Mouse (Mus musculus) stomach, embryonic 16.5 days (tissue): ENCODE data around the gene Nmur1. TPM values are rescaled to one million over a fixed set of nuclear protein-coding genes. Genes with fewer than 3 reads are reported as not detected.

Source experiments
- ATAC-seq: fragments of 200-750 bp; cut with Nextera tagmentation; 2 replicates; pipeline ENCODE4 v1.8.0; 2017; ENCODE audit warnings: moderate number of reproducible peaks, moderate TSS enrichment; ENCODE audit not compliant: insufficient read depth, low FRiP score
- H3K27ac ChIP-seq: fragments of 300-500 bp; sonication (generic); 2 replicates; pipeline ENCODE4 v1.5.1; 2014; ENCODE audit warnings: low read length
- H3K27me3 ChIP-seq: fragments of 300-500 bp; sonication (generic); 2 replicates; pipeline ENCODE4 v1.6.1; 2014; ENCODE audit warnings: low read length, control low read depth, mixed read lengths; ENCODE audit not compliant: control insufficient read depth, insufficient read depth
- H3K36me3 ChIP-seq: fragments of 300-500 bp; sonication (generic); 2 replicates; pipeline ENCODE4 v1.6.1; 2014; ENCODE audit warnings: low read length; ENCODE audit not compliant: control insufficient read depth, insufficient read depth
- H3K4me1 ChIP-seq: fragments of 300-500 bp; sonication (generic); 2 replicates; pipeline ENCODE4 v1.6.1; 2014; ENCODE audit warnings: low read length, control low read depth, mixed read lengths; ENCODE audit not compliant: control insufficient read depth, insufficient read depth
- H3K4me2 ChIP-seq: fragments of 300-500 bp; sonication (generic); 2 replicates; pipeline ENCODE4 v1.6.1; 2014; ENCODE audit warnings: low read depth, low read length, mixed read lengths
- H3K4me3 ChIP-seq: fragments of 300-500 bp; sonication (generic); replicated peaks from 2 replicates; pipeline ENCODE4 v1.5.1; 2014; ENCODE audit warnings: mild to moderate bottlenecking, low read length
- H3K9ac ChIP-seq: fragments of 300-500 bp; sonication (generic); 2 replicates; pipeline ENCODE4 v1.6.1; 2014; ENCODE audit warnings: low read length
- H3K9me3 ChIP-seq: fragments of 300-500 bp; sonication (generic); replicated peaks from 2 replicates; pipeline ENCODE4 v1.6.1; 2016; ENCODE audit warnings: low read length, control low read depth; ENCODE audit not compliant: control insufficient read depth
- WGBS: fragments of 180-500 bp; shearing (Covaris S2); extraction: QIAGEN DNeasy Blood & Tissue Kit; methylation state at CpG from one replicate; pipeline ENCODE4 v1.1.7; 2014; 5-methylcytosine and 5-hydroxymethylcytosine counted together
- polyA plus RNA-seq: library from polyadenylated mRNA; unstranded; fragments of >200 nt; fragmentation: Nextera tagmentation; extraction: Ambion mirVana; gene quantifications from 2 replicates; pipeline ENCODE4 v1.2.1, GENCODE M21; 2015

Nmur1 gene
- polyA plus RNA-seq, 1 experiment from 2014 or later = not detected

DNA sequence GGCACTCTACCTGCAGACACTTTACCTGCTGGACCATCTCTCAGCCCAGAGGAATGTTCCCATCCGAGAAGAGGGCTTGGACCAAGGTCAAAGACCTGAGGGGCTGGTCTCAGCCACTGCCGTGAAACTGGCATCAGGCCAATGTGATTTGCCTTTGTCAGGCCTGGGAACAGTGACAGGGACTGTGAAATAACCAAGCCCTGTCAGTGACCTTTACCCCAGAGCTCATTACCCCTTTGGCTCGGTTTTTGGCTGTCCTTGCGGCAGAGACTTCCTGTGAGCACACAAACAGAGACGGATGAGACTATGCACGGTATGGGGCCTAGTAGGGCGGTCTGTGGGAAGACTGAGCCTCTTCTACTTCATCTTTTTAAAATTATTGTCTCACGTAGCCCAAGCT, 19.1 kb downstream of the Nmur1 start:
- WGBS = 51% methylated on average over 8 of the region's 8 CpGs
- Histone ChIP-seq H3K4me2 (no peak overlapping the region), H3K9me3 (peaks cover 3% of the 10 kb centered on the region; the same call in 1 of the 2 replicates), H3K36me3 (no peaks in the 10 kb centered on the region), H3K4me1 (0 out of 2 replicates have a peak, but pooled peaks cover 3% of the 10 kb centered on the region), H3K4me3 (no peak overlapping the region), H3K27ac (no peak overlapping the region), H3K27me3 (no peaks in the 10 kb centered on the region), H3K9ac (no peak overlapping the region)
- ATAC-seq = peak; percentile 56; the same call in 1 of the 2 replicates

DNA sequence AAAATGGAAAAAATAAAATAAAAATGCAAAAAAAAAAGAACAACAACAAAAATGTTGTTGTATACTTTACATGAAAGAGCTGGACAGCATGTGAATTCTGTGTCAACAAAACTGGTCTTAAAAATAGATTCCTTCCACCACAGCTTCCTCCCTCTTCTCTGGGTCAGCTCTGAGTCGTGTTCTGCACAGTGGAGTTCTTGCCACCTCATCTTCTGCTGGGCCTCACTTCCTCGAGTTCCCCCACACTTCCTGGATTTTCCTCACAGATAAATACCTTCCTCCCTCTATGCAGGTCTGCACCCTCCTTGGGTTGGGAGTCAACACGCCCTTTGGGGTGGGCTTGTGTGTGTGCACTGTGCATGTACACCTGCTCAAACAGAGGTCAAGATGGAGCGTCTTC, 19.7 kb downstream of the Nmur1 start:
- Histone ChIP-seq H3K4me1 (0 out of 2 replicates have a peak, but pooled peaks cover 3% of the 10 kb centered on the region), H3K27me3 (no peaks in the 10 kb centered on the region), H3K4me2 (no peak overlapping the region), H3K36me3 (no peaks in the 10 kb centered on the region), H3K4me3 (no peak overlapping the region), H3K9me3 (peaks cover 3% of the 10 kb centered on the region; the same call in 1 of the 2 replicates), H3K27ac (no peak overlapping the region), H3K9ac (no peak overlapping the region)
- no peak for ATAC-seq
- WGBS = 65% methylated on average over 4 of the region's 4 CpGs

DNA sequence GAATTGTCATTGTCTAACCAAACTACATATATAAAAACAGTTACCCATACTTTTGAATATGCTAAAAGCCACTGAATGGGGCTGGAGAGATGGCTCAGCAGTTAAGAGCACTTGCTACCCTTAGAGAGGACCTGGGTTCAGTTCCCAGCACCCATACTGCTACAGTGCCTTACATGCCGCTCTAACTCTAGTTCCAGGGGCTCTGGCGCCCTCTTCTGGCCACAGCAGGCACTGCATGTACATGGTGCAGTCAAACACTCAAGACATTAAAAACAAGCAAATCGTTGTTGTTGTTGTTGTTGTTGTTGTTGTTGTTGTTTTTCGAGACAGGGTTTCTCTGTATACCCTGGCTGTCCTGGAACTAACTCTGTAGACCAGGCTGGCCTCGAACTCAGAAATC, 21.2 kb downstream of the Nmur1 start:
- Histone ChIP-seq H3K4me2 (no peak overlapping the region), H3K4me1 (0 out of 2 replicates have a peak, but pooled peaks cover 3% of the 10 kb centered on the region), H3K27ac (no peak overlapping the region), H3K9me3 (peaks cover 3% of the 10 kb centered on the region; the same call in 1 of the 2 replicates), H3K9ac (no peak overlapping the region), H3K36me3 (no peaks in the 10 kb centered on the region), H3K27me3 (no peaks in the 10 kb centered on the region), H3K4me3 (no peak overlapping the region)
- WGBS = 57% methylated on average over 5 of the region's 5 CpGs
- no peak for ATAC-seq

DNA sequence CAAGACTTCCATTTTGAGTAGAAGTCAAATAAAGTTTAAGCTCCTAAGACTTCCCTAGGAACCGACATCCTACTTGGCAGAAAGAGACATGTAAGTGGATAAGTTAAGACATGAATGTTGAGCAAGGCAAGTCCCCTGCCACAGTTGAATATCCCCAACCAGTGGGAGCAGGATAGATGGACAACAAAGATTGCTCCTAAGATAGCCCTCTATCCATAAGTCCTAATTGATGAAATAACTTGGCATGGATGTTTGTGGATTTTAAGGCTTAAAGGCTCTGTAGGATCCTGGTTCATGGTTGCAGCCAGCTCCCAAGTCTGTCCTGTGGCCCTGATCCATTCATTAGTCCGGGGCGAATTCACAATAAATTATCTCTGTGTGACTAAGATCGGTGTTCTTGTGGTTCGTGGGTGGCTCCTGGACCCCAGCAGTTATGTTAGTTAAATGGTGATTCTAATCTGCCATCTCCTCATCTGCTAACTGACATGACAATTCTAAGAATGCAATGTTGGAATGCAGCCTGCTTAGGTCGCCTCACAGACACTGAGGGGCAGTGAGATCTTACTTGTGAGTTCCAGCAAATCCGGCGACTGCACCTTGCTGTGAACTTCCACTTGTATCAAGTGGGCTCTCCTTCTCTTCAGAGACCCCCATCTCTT, 25.8 kb downstream of the Nmur1 start:
- H3K4me3 ChIP-seq = no peak overlapping the region
- WGBS = 49% methylated on average over 8 of the region's 8 CpGs
- peaks cover 5% of the 10 kb centered on the region; the same call in 1 of the 2 replicates for H3K4me1 ChIP-seq
- no peaks in the 10 kb centered on the region for H3K36me3 ChIP-seq
- peaks cover 3% of the 10 kb centered on the region; the same call in 1 of the 2 replicates for H3K9me3 ChIP-seq
- H3K27me3 ChIP-seq = no peaks in the 10 kb centered on the region
- ATAC-seq = no peak
- H3K4me2 ChIP-seq = no peak overlapping the region
- H3K27ac ChIP-seq = no peak overlapping the region
- no peak overlapping the region for H3K9ac ChIP-seq

DNA sequence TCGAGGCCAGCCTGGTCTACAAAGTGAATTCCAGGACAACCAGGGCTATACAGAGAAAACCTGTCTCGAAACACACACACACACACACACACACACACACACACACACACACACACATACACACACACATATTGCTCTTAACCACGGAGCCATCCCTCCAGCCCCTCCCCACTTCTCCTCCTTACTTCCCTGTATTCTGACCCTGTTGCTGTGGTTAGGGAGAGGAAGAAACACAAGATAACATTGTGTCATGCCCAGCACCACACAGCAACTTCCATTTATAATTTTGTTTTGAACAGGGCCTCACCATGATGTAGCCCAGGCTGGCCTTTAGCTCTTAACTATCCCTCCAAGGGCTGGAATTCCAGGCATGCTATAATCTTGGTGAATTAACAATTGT, 26.7 kb downstream of the Nmur1 start:
- Histone ChIP-seq H3K4me1 (peaks cover 5% of the 10 kb centered on the region; the same call in 1 of the 2 replicates), H3K27ac (no peak overlapping the region), H3K36me3 (no peaks in the 10 kb centered on the region), H3K9me3 (no peaks in the 10 kb centered on the region), H3K4me3 (no peak overlapping the region), H3K27me3 (no peaks in the 10 kb centered on the region), H3K9ac (no peak overlapping the region), H3K4me2 (no peak overlapping the region)
- 80% methylated on average over 3 of the region's 3 CpGs for WGBS
- no peak for ATAC-seq

DNA sequence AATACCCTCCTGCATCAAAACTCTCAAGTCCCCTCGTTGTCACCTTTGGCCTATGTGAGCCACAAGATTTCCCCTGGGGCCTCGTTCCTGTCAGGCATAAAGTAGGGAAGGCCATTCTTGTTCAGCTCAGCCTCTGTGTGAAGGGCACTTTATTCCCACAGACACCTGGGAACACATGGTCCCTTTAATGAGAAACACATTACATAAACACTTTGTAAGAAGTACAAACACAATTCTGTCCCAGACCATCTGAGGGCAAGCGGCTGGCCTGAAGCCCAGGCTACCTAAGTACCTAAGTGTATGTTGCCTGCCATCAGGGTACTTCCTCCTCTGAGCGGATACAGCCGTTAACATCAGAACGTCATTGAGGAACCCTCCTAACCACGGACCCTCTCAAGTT, 27.8 kb downstream of the Nmur1 start:
- Histone ChIP-seq H3K36me3 (no peaks in the 10 kb centered on the region), H3K4me2 (no peak overlapping the region), H3K4me1 (peaks cover 5% of the 10 kb centered on the region; the same call in 1 of the 2 replicates), H3K9me3 (no peaks in the 10 kb centered on the region), H3K27ac (peak overlapping the region; percentile 3; the same call in 1 of the 2 replicates), H3K9ac (no peak overlapping the region; the same call in 1 of the 2 replicates), H3K27me3 (no peaks in the 10 kb centered on the region), H3K4me3 (no peak overlapping the region)
- ATAC-seq = no peak
- WGBS = 35% methylated on average over 7 of the region's 7 CpGs

DNA sequence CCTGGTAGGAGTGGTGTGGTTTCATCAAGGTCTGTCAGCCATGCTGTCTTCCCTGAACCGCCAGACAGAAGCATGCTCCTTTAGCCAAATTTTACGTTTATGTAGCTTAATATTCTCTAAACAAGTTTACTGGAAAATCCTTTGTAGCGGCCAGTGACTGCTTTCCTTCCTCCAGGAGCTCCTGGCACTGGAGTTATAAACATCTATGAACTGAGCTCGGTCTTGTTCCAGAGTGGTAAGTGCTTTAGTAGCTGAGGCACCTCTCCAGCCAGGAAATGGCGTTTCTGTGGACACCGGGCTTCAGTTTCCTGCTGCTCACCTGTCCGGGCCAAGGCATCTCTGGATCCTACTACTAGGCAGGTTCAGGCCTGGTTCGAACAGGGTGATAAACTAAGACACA, 28.4 kb downstream of the Nmur1 start:
- no peak for ATAC-seq
- WGBS = 48% methylated on average over 8 of the region's 8 CpGs
- Histone ChIP-seq H3K4me2 (no peak overlapping the region), H3K4me3 (no peak overlapping the region), H3K9ac (no peak overlapping the region; the same call in 1 of the 2 replicates), H3K27ac (peak overlapping the region; percentile 3; the same call in 1 of the 2 replicates), H3K4me1 (peaks cover 5% of the 10 kb centered on the region; the same call in 1 of the 2 replicates), H3K27me3 (no peaks in the 10 kb centered on the region), H3K36me3 (no peaks in the 10 kb centered on the region), H3K9me3 (no peaks in the 10 kb centered on the region)

DNA sequence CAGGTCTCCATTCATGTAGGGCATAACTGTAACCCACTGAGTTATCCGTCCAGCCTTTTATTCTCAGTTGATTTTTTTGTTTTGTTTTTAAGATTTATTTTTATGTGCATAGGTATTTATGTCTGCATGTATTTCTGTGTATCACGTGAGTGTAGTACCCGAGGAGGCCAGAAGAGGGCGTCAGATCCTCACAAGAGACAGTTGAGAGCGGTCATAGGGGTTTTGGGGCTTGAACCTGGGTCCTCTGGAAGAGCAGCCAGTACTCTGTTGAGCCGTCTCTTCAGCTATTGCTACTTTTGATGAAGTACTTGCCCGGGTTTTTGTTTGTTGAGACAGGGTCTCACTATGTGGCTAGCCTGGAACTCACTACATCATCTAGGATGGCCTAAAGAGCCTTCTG, 30.1 kb downstream of the Nmur1 start:
- Histone ChIP-seq H3K9ac (no peak overlapping the region), H3K4me2 (no peak overlapping the region), H3K36me3 (no peaks in the 10 kb centered on the region), H3K9me3 (no peaks in the 10 kb centered on the region), H3K27me3 (no peaks in the 10 kb centered on the region), H3K4me1 (peaks cover 5% of the 10 kb centered on the region; the same call in 1 of the 2 replicates), H3K4me3 (no peak overlapping the region), H3K27ac (no peak overlapping the region)
- no peak for ATAC-seq
- WGBS = 72% methylated on average over 7 of the region's 7 CpGs

DNA sequence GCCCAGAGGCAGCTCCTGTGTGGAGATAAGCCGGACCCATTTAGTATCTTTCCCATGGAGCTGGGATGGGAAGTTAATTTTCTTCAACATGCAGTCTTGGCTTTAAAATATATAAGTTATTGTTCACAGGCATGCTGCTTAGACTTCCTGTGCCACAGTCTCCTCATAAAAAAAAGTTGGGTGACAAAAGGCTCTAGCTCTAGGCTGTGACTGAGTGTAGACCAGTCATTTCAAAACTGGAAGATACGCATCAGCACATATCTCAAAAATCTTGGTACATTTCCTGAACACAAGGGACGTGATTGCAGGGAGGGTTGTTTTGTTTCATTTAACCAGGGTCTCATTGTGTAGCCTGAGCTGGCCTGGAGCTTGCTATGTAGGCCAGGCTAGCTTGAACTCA, 31.8 kb downstream of the Nmur1 start:
- Histone ChIP-seq H3K36me3 (no peaks in the 10 kb centered on the region), H3K4me2 (no peak overlapping the region), H3K27ac (no peak overlapping the region), H3K4me1 (peaks cover 5% of the 10 kb centered on the region; the same call in 1 of the 2 replicates), H3K4me3 (no peak overlapping the region), H3K9me3 (no peaks in the 10 kb centered on the region), H3K9ac (no peak overlapping the region), H3K27me3 (no peaks in the 10 kb centered on the region)
- 84% methylated on average over 3 of the region's 3 CpGs for WGBS
- ATAC-seq = no peak
